Mouse (Mus musculus): ENCODE results near the gene Ulk4. TPM values are rescaled to one million over a fixed set of nuclear protein-coding genes. Genes with fewer than 3 reads are reported as not detected.

Gene Ulk4
- 0.27 and 0.88 TPM in 2 replicates for polyA plus RNA-seq (2012; ENCODE audit: low replicate concordance)

DNA sequence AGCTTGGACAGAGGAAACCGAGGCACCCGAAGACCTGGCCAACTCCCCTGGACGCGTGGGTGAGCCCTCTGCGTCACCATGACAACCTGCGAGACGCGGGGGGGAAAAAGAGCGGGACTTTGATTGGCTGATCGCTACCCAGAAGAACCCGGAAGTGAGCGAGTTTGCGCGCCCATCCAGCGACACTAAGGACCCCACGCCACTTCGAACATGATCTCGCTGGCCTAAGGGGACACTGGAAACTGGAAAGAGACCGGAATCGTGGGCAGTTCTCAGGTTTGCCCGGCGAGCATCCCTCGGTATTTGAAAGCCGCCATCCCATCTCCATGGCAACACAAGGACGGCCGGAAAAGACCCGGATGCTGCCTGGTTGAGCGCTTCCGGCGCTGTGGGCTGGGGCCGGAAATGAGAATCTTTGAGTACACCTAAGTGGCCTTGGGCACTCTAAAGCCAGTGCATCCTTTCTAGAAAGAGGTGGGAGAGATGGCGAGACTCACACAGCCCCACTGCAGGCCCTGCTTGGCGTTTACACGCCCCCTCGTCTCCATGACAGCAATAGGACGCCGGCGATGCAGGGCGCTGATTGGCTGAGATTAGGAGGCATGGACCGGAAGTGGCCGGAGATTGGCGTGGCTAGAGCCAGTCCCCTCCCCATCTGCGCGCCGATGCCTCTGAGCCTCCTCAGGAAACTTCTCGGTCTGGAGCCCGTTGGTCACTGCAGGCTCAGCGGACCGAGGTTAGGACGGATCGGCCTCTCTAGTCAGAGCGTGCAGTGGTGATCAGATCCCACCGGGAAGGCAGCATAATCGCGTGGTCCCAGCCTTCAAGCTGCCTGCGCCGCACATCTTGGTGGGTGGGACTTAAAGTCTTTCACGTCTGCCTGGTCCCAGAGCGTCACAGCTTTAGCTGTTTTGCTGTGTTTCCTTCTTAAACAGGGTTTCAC is at the start of gene Ulk4:
Gene Ulk4 (minus strand): TSS at position 80 of the 943 bp plus-strand sequence.

DNA sequence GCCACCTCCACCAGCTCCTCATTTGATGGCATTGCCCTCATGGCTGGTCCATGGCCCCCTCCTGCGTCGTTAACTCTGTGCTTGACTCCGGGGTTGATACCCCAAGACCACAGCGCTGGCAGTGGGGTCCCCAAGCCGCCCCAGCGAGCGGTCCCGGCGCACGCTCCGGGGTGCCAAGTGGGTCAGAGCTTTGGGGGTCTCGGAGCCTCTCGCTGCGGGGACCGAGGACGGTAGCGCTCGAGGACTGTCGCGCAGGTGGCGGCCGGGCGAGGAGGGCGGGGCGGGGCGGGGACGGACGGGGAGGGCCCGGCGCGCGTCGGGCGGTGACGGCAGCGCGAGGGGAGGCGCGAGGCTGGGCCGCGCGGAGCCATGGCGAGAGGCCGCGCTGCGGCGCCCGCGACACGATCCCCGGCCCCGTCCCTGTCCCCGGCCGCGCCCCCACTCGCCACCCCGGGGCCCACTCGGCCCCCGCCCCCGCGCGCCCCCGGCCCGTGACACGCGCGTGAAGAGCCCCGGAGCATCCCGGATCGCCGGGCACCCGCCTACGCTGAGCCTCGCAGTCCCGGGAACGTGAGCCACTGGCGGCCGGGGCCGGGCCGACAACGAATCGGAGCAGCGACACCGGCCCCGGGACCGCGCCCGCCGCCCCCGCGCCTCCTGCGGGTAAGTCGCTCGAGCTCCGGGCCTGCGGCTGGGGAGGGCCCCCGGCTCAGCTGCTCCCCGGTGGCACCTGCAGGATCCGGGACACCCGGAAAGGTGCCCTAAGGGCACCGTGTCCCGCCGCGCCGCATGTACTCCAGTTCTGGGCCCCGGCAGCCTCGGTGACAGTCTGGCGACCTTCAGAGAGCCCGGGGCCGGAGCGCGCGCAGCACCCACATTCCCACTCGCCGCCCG is 20.4 kb upstream of the Ulk4 start, which contains the start of gene Trak1:
Gene Trak1 (plus strand): TSS at position 332 of the 894 bp plus-strand sequence.

GRCm38 (mm10) chr9:120929081-120929480 is 347.9 kb downstream of the Ulk4 start, which contains the start of gene Ctnnb1:
TSS of gene Ctnnb1 (plus strand) at chr9:120929216.

Other genes with a start within 250 kb of the Ulk4 start
- gene Trak1, start 20.3 kb upstream of the Ulk4 start, polyA plus RNA-seq (2012; ENCODE audit: low replicate concordance) = 61.9 and 65.0 TPM in 2 replicates
- not detected in 2 replicates for gene Cck, start 218.5 kb upstream of the Ulk4 start, polyA plus RNA-seq (2012; ENCODE audit: low replicate concordance)